Mouse (Mus musculus) hindbrain, postnatal 0 days (tissue): ENCODE results near the gene Tprg. TPM values are rescaled to one million over a fixed set of nuclear protein-coding genes. Genes with fewer than 3 reads are reported as not detected.

Experiments used
- ATAC-seq: fragments of 200-750 bp; cut with Nextera tagmentation; 2 replicates; pipeline ENCODE4 v1.8.0; 2017; ENCODE audit warnings: mild to moderate bottlenecking, moderate TSS enrichment, moderate library complexity
- DNase-seq: peaks from one replicate; pipeline ENCODE4 v3.0.0-alpha.2; 2015; ENCODE audit warnings: low spot score
- H3K27ac ChIP-seq: fragments of 300-500 bp; sonication (generic); 2 replicates; pipeline ENCODE4 v1.5.1; 2014; ENCODE audit warnings: mild to moderate bottlenecking
- H3K27me3 ChIP-seq: fragments of 300-500 bp; sonication (generic); 2 replicates; pipeline ENCODE4 v1.6.1; 2014; ENCODE audit warnings: low read length, mixed read lengths; ENCODE audit not compliant: insufficient read depth
- H3K36me3 ChIP-seq: fragments of 300-500 bp; sonication (generic); 2 replicates; pipeline ENCODE4 v1.6.1; 2014; ENCODE audit warnings: low read length, mixed read lengths; ENCODE audit not compliant: insufficient read depth
- H3K4me1 ChIP-seq: fragments of 300-500 bp; sonication (generic); 2 replicates; pipeline ENCODE4 v1.6.1; 2014; ENCODE audit warnings: antibody characterized with exemption, low read length, mixed read lengths; ENCODE audit not compliant: insufficient read depth
- H3K4me2 ChIP-seq: fragments of 300-500 bp; sonication (generic); 2 replicates; pipeline ENCODE4 v1.6.1; 2014; ENCODE audit warnings: low read depth, mild to moderate bottlenecking, low read length, moderate library complexity, mixed read lengths
- H3K4me3 ChIP-seq: fragments of 300-500 bp; sonication (generic); 2 replicates; pipeline ENCODE4 v1.5.1; 2014; ENCODE audit warnings: low read length
- H3K9ac ChIP-seq: fragments of 300-500 bp; sonication (generic); replicated peaks from 2 replicates; pipeline ENCODE4 v1.6.1; 2014; ENCODE audit warnings: mild to moderate bottlenecking, low read length, moderate library complexity, mixed read lengths
- H3K9me3 ChIP-seq: fragments of 300-500 bp; sonication (generic); 2 replicates; pipeline ENCODE4 v1.6.1; 2016; ENCODE audit warnings: low read length, mixed read lengths
- CTCF ChIP-seq: IDR thresholded peaks from 2 replicates; pipeline ENCODE4 v1.5.1; 2016; ENCODE audit warnings: antibody characterized with exemption, control low read depth, low read depth
- WGBS: fragments of 180-500 bp; shearing (Covaris S2); extraction: QIAGEN DNeasy Blood & Tissue Kit; methylation state at CpG from one replicate; pipeline ENCODE4 v1.1.7; 2014; 5-methylcytosine and 5-hydroxymethylcytosine counted together
- polyA plus RNA-seq: library from polyadenylated mRNA; unstranded; fragments of >200 nt; fragmentation: Nextera tagmentation; extraction: Ambion mirVana; gene quantifications from 2 replicates; pipeline ENCODE4 v1.2.1, GENCODE M21; 2015
- total RNA-seq: library from RNA; depleted of rRNA; stranded (reverse); fragments of >200 nt; gene quantifications from 2 replicates; pipeline ENCODE4 v1.2.3, GENCODE M21; 2014

The Tprg gene
- total and polyA plus RNA-seq, 2 experiments from 2014 or later = 0.13 to 0.16 TPM

GRCm38 (mm10) chr16:25293753-25294152 is 7.1 kb downstream of the Tprg start:
- 79% methylated on average over 2 of the region's 2 CpGs for WGBS
- Histone ChIP-seq H3K27ac (no peak overlapping the region), H3K4me3 (no peak overlapping the region), H3K9ac (no peak overlapping the region), H3K4me2 (no peak overlapping the region), H3K4me1 (no peaks in the 10 kb centered on the region), H3K36me3 (no peaks in the 10 kb centered on the region), H3K27me3 (no peaks in the 10 kb centered on the region), H3K9me3 (no peaks in the 10 kb centered on the region)
- DNase-seq = no peak
- no peak for TF ChIP-seq CTCF
- ATAC-seq = no peak

DNA sequence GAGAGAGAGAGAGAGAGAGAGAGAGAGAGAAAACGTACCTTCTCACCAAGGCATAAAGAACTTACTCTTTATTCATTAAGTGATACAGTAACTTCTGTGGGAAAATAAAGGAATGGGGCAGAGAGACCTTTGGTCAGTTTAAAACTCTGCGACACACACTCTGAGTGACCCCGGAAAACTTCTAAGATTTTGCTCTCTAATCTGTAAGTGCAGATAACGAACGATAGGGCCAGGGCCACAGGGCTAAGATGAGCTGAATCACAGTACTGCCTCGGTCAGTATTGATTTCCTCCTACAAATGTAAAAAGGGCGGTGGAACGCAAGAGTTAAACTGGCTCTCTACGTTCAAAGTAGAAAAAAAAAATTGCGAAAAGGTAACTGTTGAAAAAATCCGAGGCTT is 8.9 kb downstream of the Tprg start:
- H3K27me3 ChIP-seq = no peaks in the 10 kb centered on the region
- no peak overlapping the region for H3K9ac ChIP-seq
- no peak overlapping the region for H3K4me2 ChIP-seq
- H3K27ac ChIP-seq = no peak overlapping the region
- no peaks in the 10 kb centered on the region for H3K9me3 ChIP-seq
- 91% methylated on average over 11 of the region's 11 CpGs for WGBS
- H3K36me3 ChIP-seq = no peaks in the 10 kb centered on the region
- TF ChIP-seq CTCF = no peak
- no peak overlapping the region for H3K4me3 ChIP-seq
- DNase-seq (no peak), ATAC-seq (no peak)
- H3K4me1 ChIP-seq = no peaks in the 10 kb centered on the region

DNA sequence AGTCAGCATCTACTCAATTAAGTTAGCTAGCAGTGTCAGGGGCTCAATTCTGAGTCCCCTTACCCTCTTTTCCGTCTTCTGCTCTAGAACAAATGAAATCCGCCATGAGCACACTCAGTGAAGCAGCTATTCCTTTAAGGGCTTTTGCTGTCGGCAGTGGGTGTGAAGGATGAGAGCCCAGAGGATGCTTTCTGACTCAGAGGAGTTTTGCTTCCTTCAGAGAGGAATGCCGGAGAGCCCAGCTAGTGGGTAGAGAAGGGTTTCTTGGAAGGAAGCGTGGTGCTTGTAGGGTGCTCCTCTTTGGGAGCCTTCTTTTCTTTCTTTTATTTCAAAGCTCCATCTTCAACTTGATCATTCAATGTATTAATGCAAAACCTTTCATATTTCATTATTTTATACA is 10.1 kb downstream of the Tprg start:
- 87% methylated on average over 5 of the region's 5 CpGs for WGBS
- no peak for TF ChIP-seq CTCF
- DNase-seq (no peak), ATAC-seq (no peak)
- no peak overlapping the region for H3K27ac ChIP-seq
- H3K4me1 ChIP-seq = no peaks in the 10 kb centered on the region
- no peak overlapping the region for H3K9ac ChIP-seq
- no peak overlapping the region for H3K4me3 ChIP-seq
- H3K36me3 ChIP-seq = no peaks in the 10 kb centered on the region
- no peaks in the 10 kb centered on the region for H3K27me3 ChIP-seq
- H3K9me3 ChIP-seq = no peaks in the 10 kb centered on the region
- H3K4me2 ChIP-seq = no peak overlapping the region

DNA sequence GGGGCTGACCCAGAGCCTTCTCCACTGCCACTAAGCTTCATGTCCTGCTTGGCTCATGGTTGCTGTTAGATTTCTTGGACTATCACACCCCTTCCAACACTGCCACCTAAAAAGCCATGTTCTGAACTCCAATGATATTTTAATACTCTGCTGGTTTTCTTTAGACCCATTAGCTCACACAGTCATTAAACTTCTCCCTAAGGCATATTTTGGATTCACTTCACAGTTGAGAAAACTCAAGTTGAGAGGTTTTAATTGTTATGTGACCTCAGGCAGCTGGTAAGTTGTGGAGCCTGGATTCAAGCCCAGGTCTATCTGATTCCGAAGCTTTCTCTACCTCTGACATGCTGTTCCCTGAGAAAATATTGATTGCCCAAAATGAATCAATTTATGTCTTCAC is 11.6 kb downstream of the Tprg start:
- whole genome bisulfite sequencing = 44% methylated on average over 1 of the region's 1 CpGs
- H3K4me2 ChIP-seq = no peak overlapping the region
- no peaks in the 10 kb centered on the region for H3K27me3 ChIP-seq
- H3K9ac ChIP-seq = no peak overlapping the region
- H3K4me1 ChIP-seq = no peaks in the 10 kb centered on the region
- no peak for DNase-seq
- no peak for ATAC-seq
- no peak overlapping the region for H3K4me3 ChIP-seq
- no peaks in the 10 kb centered on the region for H3K9me3 ChIP-seq
- H3K36me3 ChIP-seq = no peaks in the 10 kb centered on the region
- no peak overlapping the region for H3K27ac ChIP-seq
- TF ChIP-seq CTCF = no peak

DNA sequence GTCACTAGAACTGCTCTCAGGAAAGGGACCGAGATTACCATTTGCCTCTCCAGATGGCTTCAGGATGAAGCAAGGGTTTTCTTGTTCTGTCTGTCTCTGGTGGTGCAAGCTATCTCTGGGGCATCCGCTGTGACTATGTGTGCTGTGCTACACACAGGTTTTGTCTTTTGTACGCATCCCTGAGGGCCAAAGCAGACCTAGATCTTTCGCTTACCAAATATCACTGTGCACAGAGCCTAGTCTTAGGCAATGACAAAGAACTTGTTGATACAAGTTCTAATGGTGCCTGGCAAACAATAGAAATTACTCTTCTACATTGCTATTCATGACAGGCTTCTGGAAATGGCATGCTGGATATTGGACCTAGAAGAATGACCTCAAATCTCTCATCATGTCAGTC is 16.0 kb downstream of the Tprg start:
- WGBS = over 99% methylated on average over 4 of the region's 4 CpGs
- no peak for DNase-seq

DNA sequence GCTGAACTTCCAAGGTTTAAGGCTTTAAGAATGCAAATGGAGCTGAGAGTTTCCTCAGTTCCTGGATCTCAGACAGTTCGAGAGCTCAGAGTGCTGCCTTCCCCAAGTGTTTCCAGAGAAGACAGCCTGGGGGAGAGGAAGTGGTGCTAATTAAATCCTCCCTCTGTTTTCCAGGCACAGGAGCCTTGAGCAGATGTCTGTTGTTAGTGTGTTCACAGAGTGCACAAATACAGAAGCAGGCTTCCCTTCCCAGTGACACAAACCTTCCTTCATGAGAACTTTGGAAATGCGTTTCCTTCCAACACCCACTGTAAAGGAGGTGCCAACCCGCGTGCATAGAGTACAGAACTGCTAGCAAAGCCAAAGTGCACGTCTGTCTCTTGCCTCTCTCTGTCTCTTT is 27.4 kb downstream of the Tprg start:
- TF ChIP-seq CTCF = no peak
- DNase-seq (no peak), ATAC-seq (no peak)
- WGBS = 74% methylated on average over 5 of the region's 5 CpGs
- no peaks in the 10 kb centered on the region for H3K9me3 ChIP-seq
- no peak overlapping the region for H3K4me3 ChIP-seq
- no peaks in the 10 kb centered on the region for H3K4me1 ChIP-seq
- H3K27ac ChIP-seq = no peak overlapping the region
- H3K9ac ChIP-seq = no peak overlapping the region
- H3K36me3 ChIP-seq = no peaks in the 10 kb centered on the region
- no peak overlapping the region for H3K4me2 ChIP-seq
- no peaks in the 10 kb centered on the region for H3K27me3 ChIP-seq

More for the DNA sequence above, 16.0 kb downstream of the Tprg start:
- no peaks in the 10 kb centered on the region for H3K4me1 ChIP-seq
- H3K27me3 ChIP-seq = no peaks in the 10 kb centered on the region
- no peaks in the 10 kb centered on the region for H3K36me3 ChIP-seq
- no peak overlapping the region for H3K4me3 ChIP-seq
- no peak overlapping the region for H3K27ac ChIP-seq
- H3K4me2 ChIP-seq = no peak overlapping the region
- ATAC-seq = no peak
- H3K9ac ChIP-seq = no peak overlapping the region
- no peaks in the 10 kb centered on the region for H3K9me3 ChIP-seq
- no peak for TF ChIP-seq CTCF

GRCm38 (mm10) chr16:25315090-25315489 is 28.5 kb downstream of the Tprg start:
- DNase-seq (no peak), ATAC-seq (no peak)
- H3K9ac ChIP-seq = no peak overlapping the region
- no peaks in the 10 kb centered on the region for H3K27me3 ChIP-seq
- no peak for TF ChIP-seq CTCF
- H3K4me1 ChIP-seq = no peaks in the 10 kb centered on the region
- 84% methylated on average over 3 of the region's 3 CpGs for whole genome bisulfite sequencing
- no peak overlapping the region for H3K4me3 ChIP-seq
- H3K4me2 ChIP-seq = no peak overlapping the region
- H3K36me3 ChIP-seq = no peaks in the 10 kb centered on the region
- H3K27ac ChIP-seq = no peak overlapping the region
- no peaks in the 10 kb centered on the region for H3K9me3 ChIP-seq
